Mouse (Mus musculus) kidney, postnatal 10 days (tissue): Measurements from ENCODE around the gene Asb4.

Source experiments
- DNase-seq: peaks from one replicate; pipeline ENCODE4 v3.0.0; 2021; ENCODE audit warnings: mixed read lengths

Asb4 gene

GRCm38 (mm10) chr6:5447013-5447412, 63.8 kb downstream of the Asb4 start:
- no peak for DNase-seq

GRCm38 (mm10) chr6:5447546-5447945, 64.4 kb downstream of the Asb4 start:
- no peak for DNase-seq

GRCm38 (mm10) chr6:5448396-5448795, 65.2 kb downstream of the Asb4 start:
- no peak for DNase-seq

- no peak for DNase-seq
Observed at GRCm38 (mm10) chr6:5449878-5450277, 66.7 kb downstream of the Asb4 start.

- DNase-seq: no peak
Observed at GRCm38 (mm10) chr6:5455836-5456235, 72.7 kb downstream of the Asb4 start.

GRCm38 (mm10) chr6:5470480-5471318, 87.5 kb downstream of the Asb4 start:
- DNase-seq: no peak

- DNase-seq: no peak
Observed at GRCm38 (mm10) chr6:5472692-5473091, 89.5 kb downstream of the Asb4 start.

- no peak for DNase-seq
Observed at GRCm38 (mm10) chr6:5474021-5474420, 90.8 kb downstream of the Asb4 start.

- DNase-seq: no peak
Observed at GRCm38 (mm10) chr6:5481066-5481465, 97.9 kb downstream of the Asb4 start.

GRCm38 (mm10) chr6:5482270-5482783, 99.1 kb downstream of the Asb4 start:
- DNase-seq: no peak
